Mouse (Mus musculus) limb, embryonic 13.5 days (tissue): Measurements from ENCODE around the gene Ppp1cc. TPM values are rescaled to one million over a fixed set of nuclear protein-coding genes. Genes with fewer than 3 reads are reported as not detected.
"Not testable (repeated sequence)": the region's sequence is repeated elsewhere in the genome, so short reads cannot be mapped to it uniquely, and the experiment has no call there.

Source experiments
- ATAC-seq: fragments of 200-750 bp; cut with Nextera tagmentation; 2 replicates; pipeline ENCODE4 v1.8.0; 2017; ENCODE audit warnings: low read depth, moderate number of reproducible peaks, moderate TSS enrichment; ENCODE audit not compliant: low FRiP score
- H3K27ac ChIP-seq: fragments of 300-500 bp; sonication (generic); 2 replicates; pipeline ENCODE4 v1.5.1; 2015; ENCODE audit warnings: inconsistent platforms, mild to moderate bottlenecking, moderate library complexity
- H3K27me3 ChIP-seq: fragments of 300-500 bp; sonication (generic); 2 replicates; pipeline ENCODE4 v1.6.1; 2015; ENCODE audit warnings: mild to moderate bottlenecking, inconsistent platforms
- H3K36me3 ChIP-seq: fragments of 300-500 bp; sonication (generic); 2 replicates; pipeline ENCODE4 v1.6.1; 2015; ENCODE audit warnings: inconsistent platforms, mild to moderate bottlenecking, moderate library complexity
- H3K4me1 ChIP-seq: fragments of 300-500 bp; sonication (generic); 2 replicates; pipeline ENCODE4 v1.6.1; 2015; ENCODE audit warnings: inconsistent platforms
- H3K4me2 ChIP-seq: fragments of 300-500 bp; sonication (generic); replicated peaks from 2 replicates; pipeline ENCODE4 v1.6.1; 2015; ENCODE audit warnings: inconsistent platforms, mild to moderate bottlenecking, moderate library complexity
- H3K4me3 ChIP-seq: fragments of 300-500 bp; sonication (generic); 2 replicates; pipeline ENCODE4 v1.5.1; 2015; ENCODE audit warnings: moderate library complexity, mild to moderate bottlenecking, inconsistent platforms
- H3K9ac ChIP-seq: fragments of 300-500 bp; sonication (generic); 2 replicates; pipeline ENCODE4 v1.6.1; 2015; ENCODE audit warnings: mild to moderate bottlenecking, inconsistent platforms
- H3K9me3 ChIP-seq: fragments of 300-500 bp; sonication (generic); 2 replicates; pipeline ENCODE4 v1.6.1; 2016; ENCODE audit warnings: inconsistent platforms
- WGBS: fragments of 180-500 bp; shearing (Covaris S2); methylation state at CpG from one replicate; pipeline ENCODE4 v1.1.7; 2015; 5-methylcytosine and 5-hydroxymethylcytosine counted together
- polyA plus RNA-seq: library from polyadenylated mRNA; unstranded; fragments of >200 nt; fragmentation: Nextera tagmentation; extraction: Ambion mirVana; gene quantifications from 2 replicates; pipeline ENCODE4 v1.2.1, GENCODE M21; 2015

The Ppp1cc gene
- polyA plus RNA-seq, 1 experiment from 2014 or later = 235 TPM

DNA sequence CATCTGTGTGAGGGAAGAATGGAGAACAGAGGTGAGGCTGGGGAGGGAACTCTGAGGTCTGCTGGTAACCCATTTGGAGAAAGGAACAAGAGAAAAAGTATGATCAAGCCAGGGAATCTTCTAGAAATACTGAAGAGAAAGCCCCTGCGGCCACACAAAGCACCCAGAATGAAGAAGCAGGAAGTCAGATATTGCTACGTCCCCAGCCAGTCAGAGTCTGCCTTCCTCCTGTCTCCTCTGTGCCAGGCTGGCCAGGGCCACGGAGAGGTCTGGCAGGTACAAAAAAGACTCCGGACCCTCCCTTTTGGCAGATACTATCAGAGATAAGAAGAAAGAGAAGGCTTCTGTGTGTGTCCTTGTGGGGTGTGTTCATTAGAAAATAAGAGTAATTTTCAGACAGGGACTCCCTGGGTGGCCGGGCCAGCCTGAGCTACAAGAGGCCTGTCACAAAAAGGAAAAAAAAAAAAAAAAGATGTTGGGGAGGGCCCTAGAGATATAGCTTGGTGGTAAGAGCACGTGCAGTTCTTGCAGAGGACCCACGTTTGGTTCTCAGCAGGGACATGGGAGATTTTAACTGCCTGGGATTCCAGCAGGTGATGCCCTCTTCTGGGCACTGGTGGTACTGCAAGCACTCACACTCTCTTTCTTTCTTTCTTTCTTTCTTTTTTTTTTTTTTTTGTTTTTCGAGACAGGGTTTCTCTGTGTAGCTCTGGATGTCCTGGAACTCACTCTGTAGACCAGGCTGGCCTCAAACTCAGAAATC, 15.7 kb upstream of the Ppp1cc start:
- H3K36me3 ChIP-seq = no peaks in the 10 kb centered on the region
- H3K27me3 ChIP-seq = no peaks in the 10 kb centered on the region
- H3K4me2 ChIP-seq = no peak overlapping the region
- no peaks in the 10 kb centered on the region; the same call in 1 of the 2 replicates for H3K9me3 ChIP-seq
- H3K4me3 ChIP-seq = no peak overlapping the region
- H3K27ac ChIP-seq = no peak overlapping the region
- 61% methylated on average over 8 of the region's 8 CpGs for WGBS
- H3K4me1 ChIP-seq = peaks cover 14% of the 10 kb centered on the region
- no peak overlapping the region for H3K9ac ChIP-seq
- no peak for ATAC-seq

- Histone ChIP-seq H3K9ac (no peak overlapping the region), H3K27me3 (no peaks in the 10 kb centered on the region), H3K4me3 (no peak overlapping the region), H3K27ac (no peak overlapping the region), H3K36me3 (no peaks in the 10 kb centered on the region), H3K9me3 (no peaks in the 10 kb centered on the region; the same call in 1 of the 2 replicates), H3K4me2 (no peak overlapping the region), H3K4me1 (peaks cover 14% of the 10 kb centered on the region)
- no peak for ATAC-seq
- WGBS = 81% methylated on average over 15 of the region's 15 CpGs
These were observed 14.5 kb upstream of the Ppp1cc start for GRCm38 (mm10) chr5:122143543-122143942.

- 78% methylated on average over 4 of the region's 4 CpGs for WGBS
These were observed 13.3 kb upstream of the Ppp1cc start for GRCm38 (mm10) chr5:122144825-122145224.

GRCm38 (mm10) chr5:122145381-122146055, 12.6 kb upstream of the Ppp1cc start:
- Histone ChIP-seq H3K27me3 (no peaks in the 10 kb centered on the region), H3K4me3 (peak overlapping the region; percentile 20), H3K4me1 (peaks cover 14% of the 10 kb centered on the region), H3K27ac (peak overlapping the region; percentile 87), H3K9me3 (no peaks in the 10 kb centered on the region; the same call in 1 of the 2 replicates), H3K9ac (no peak overlapping the region), H3K36me3 (no peaks in the 10 kb centered on the region), H3K4me2 (peak overlapping the region; percentile 54)
- 44% methylated on average over 15 of the region's 15 CpGs for WGBS
- ATAC-seq = peak; percentile 59

More at GRCm38 (mm10) chr5:122144825-122145224, 13.3 kb upstream of the Ppp1cc start:
- Histone ChIP-seq H3K27me3 (no peaks in the 10 kb centered on the region), H3K4me2 (no peak overlapping the region), H3K36me3 (no peaks in the 10 kb centered on the region), H3K9me3 (no peaks in the 10 kb centered on the region; the same call in 1 of the 2 replicates), H3K9ac (no peak overlapping the region), H3K4me3 (no peak overlapping the region), H3K4me1 (peaks cover 14% of the 10 kb centered on the region), H3K27ac (no peak overlapping the region; the same call in 1 of the 2 replicates)
- no peak for ATAC-seq

DNA sequence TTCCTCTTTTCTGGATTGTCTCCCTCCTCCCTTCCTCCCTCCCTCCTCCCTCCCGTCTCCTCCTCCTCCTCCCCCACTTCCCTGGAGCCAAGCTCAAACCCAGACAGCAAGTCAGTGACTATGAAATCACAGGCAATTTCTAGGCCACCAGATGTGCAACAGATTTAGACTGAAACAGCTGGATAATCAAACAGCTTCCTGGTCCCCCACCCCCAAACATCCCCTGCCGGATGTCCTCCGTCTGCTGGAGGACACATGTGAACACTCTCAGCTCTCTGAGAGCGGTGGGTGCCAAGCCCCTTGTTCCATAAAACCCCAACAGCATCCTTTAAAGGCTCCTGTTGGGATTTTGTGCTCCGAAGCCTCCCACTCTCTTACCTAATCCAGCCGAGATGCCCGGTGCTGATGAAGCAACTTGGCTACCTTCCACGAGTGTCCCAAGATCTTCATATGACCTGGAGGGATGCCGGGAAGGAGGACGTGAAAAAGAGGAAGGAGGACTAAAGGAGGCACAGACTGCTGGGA, 12.0 kb upstream of the Ppp1cc start:
- peak; percentile 64 for ATAC-seq
- no peaks in the 10 kb centered on the region for H3K36me3 ChIP-seq
- peak overlapping the region; percentile 54 for H3K4me2 ChIP-seq
- peak overlapping the region; percentile 12; the same call in 1 of the 2 replicates for H3K4me3 ChIP-seq
- peaks cover 14% of the 10 kb centered on the region for H3K4me1 ChIP-seq
- peak overlapping the region; percentile 45 for H3K9ac ChIP-seq
- H3K9me3 ChIP-seq = no peaks in the 10 kb centered on the region; the same call in 1 of the 2 replicates
- H3K27ac ChIP-seq = peak overlapping the region; percentile 87
- 10% methylated on average over 10 of the region's 10 CpGs for WGBS
- no peaks in the 10 kb centered on the region for H3K27me3 ChIP-seq

GRCm38 (mm10) chr5:122146609-122147008, 11.5 kb upstream of the Ppp1cc start:
- H3K27me3 ChIP-seq = no peaks in the 10 kb centered on the region
- no peaks in the 10 kb centered on the region; the same call in 1 of the 2 replicates for H3K9me3 ChIP-seq
- H3K4me2 ChIP-seq = peak overlapping the region; percentile 54
- 0 out of 2 replicates have a peak overlapping the region, but pooled peaks have one; percentile 12 for H3K4me3 ChIP-seq
- H3K36me3 ChIP-seq = no peaks in the 10 kb centered on the region
- ATAC-seq = peak; percentile 42; the same call in 1 of the 2 replicates
- H3K9ac ChIP-seq = peak overlapping the region; percentile 45; the same call in 1 of the 2 replicates
- H3K27ac ChIP-seq = peak overlapping the region; percentile 87
- H3K4me1 ChIP-seq = peaks cover 14% of the 10 kb centered on the region

DNA sequence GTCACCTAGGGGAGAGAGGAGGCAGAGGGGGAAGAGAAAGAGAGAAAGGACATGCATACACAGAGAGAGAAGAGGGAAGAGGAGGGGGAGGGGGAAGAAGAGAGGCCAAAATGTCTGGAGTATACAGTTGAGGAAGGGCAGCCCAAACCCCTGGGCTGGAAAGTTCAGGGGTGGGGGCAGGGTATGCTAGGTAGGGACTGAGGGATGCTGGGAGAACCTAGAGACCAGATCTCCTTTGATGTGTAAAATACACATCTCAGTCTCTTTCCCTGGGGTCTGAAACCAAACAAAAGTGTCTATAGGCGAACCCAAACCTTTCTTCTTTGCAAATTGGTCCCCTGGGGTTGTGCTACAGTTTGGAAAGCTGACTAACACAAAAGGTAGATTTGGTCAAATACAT, 10.0 kb upstream of the Ppp1cc start:
- Histone ChIP-seq H3K4me1 (peaks cover 14% of the 10 kb centered on the region), H3K27ac (no peak overlapping the region), H3K4me3 (no peak overlapping the region), H3K9ac (no peak overlapping the region), H3K27me3 (no peaks in the 10 kb centered on the region), H3K4me2 (no peak overlapping the region), H3K9me3 (no peaks in the 10 kb centered on the region; the same call in 1 of the 2 replicates), H3K36me3 (no peaks in the 10 kb centered on the region)
- no peak for ATAC-seq
- 70% methylated on average over 1 of the region's 1 CpGs for WGBS

GRCm38 (mm10) chr5:122149259-122149658, 8.8 kb upstream of the Ppp1cc start:
- Histone ChIP-seq H3K4me1 (peaks cover 14% of the 10 kb centered on the region), H3K9ac (no peak overlapping the region), H3K9me3 (no peaks in the 10 kb centered on the region; the same call in 1 of the 2 replicates), H3K36me3 (no peaks in the 10 kb centered on the region), H3K27ac (no peak overlapping the region), H3K4me3 (no peak overlapping the region), H3K4me2 (no peak overlapping the region), H3K27me3 (no peaks in the 10 kb centered on the region)
- no peak for ATAC-seq
- WGBS = 43% methylated on average over 4 of the region's 4 CpGs

DNA sequence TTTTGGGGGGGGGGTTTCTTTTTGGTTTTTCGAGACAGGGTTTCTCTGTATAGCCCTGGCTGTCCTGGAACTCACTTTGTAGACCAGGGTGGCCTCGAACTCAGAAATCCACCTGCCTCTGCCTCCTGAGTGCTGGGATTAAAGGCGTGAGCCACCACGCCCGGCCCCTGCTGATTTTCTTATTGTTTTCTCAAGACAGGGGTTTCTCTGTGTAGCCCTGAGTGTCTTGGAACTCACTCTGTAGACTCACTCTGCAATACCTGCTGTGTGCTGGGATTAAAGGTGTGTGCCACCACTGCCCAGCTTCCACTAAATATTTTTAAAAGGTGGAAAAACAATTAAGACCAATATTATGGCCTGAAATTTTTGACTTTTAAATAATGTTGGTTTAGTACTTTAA, 5.6 kb upstream of the Ppp1cc start:
- WGBS = 88% methylated on average over 5 of the region's 5 CpGs
- H3K27ac ChIP-seq, H3K36me3 ChIP-seq, H3K27me3 ChIP-seq, H3K9ac ChIP-seq, H3K9me3 ChIP-seq, H3K4me3 ChIP-seq, H3K4me2 ChIP-seq, ATAC-seq: not testable (repeated sequence)
- peaks cover 11% of the 10 kb centered on the region for H3K4me1 ChIP-seq

- Histone ChIP-seq H3K27ac (no peak overlapping the region), H3K9ac (no peak overlapping the region), H3K4me3 (no peak overlapping the region), H3K36me3 (no peaks in the 10 kb centered on the region), H3K4me1 (peaks cover 12% of the 10 kb centered on the region), H3K4me2 (no peak overlapping the region), H3K27me3 (no peaks in the 10 kb centered on the region), H3K9me3 (no peaks in the 10 kb centered on the region)
- WGBS = 34% methylated on average over 11 of the region's 14 CpGs
- no peak for ATAC-seq
These were observed 4.1 kb upstream of the Ppp1cc start for GRCm38 (mm10) chr5:122154006-122154405.

- no peaks in the 10 kb centered on the region for H3K9me3 ChIP-seq
- H3K36me3 ChIP-seq = no peaks in the 10 kb centered on the region
- no peaks in the 10 kb centered on the region for H3K27me3 ChIP-seq
- 72% methylated on average over 3 of the region's 3 CpGs for WGBS
- H3K4me3 ChIP-seq = no peak overlapping the region
- no peak overlapping the region for H3K4me2 ChIP-seq
- H3K27ac ChIP-seq = peak overlapping the region; percentile 10; the same call in 1 of the 2 replicates
- no peak for ATAC-seq
- H3K4me1 ChIP-seq = peaks cover 18% of the 10 kb centered on the region
- no peak overlapping the region for H3K9ac ChIP-seq
These were observed 3.3 kb upstream of the Ppp1cc start for GRCm38 (mm10) chr5:122154782-122155181.

GRCm38 (mm10) chr5:122155613-122156012, 2.5 kb upstream of the Ppp1cc start:
- no peak overlapping the region for H3K4me2 ChIP-seq
- H3K4me3 ChIP-seq = no peak overlapping the region
- no peak overlapping the region for H3K9ac ChIP-seq
- H3K27me3 ChIP-seq = no peaks in the 10 kb centered on the region
- 0 out of 2 replicates have a peak, but pooled peaks cover 3% of the 10 kb centered on the region for H3K36me3 ChIP-seq
- H3K27ac ChIP-seq = no peak overlapping the region
- no peaks in the 10 kb centered on the region for H3K9me3 ChIP-seq
- peaks cover 27% of the 10 kb centered on the region for H3K4me1 ChIP-seq
- no peak for ATAC-seq
